Mouse (Mus musculus) bone marrow macrophage, adult 2 months (primary cell): ENCODE measurements around the gene Atf2.

Source experiments
- CTCF ChIP-seq: IDR thresholded peaks from 2 replicates; pipeline ENCODE4 v1.5.1; 2012; ENCODE audit warnings: low read depth, mild to moderate bottlenecking, low read length, moderate library complexity
- POLR2A ChIP-seq: IDR thresholded peaks from 2 replicates; pipeline ENCODE4 v1.6.1; 2012; ENCODE audit warnings: mild to moderate bottlenecking, low read depth, low read length, borderline replicate concordance

DNA sequence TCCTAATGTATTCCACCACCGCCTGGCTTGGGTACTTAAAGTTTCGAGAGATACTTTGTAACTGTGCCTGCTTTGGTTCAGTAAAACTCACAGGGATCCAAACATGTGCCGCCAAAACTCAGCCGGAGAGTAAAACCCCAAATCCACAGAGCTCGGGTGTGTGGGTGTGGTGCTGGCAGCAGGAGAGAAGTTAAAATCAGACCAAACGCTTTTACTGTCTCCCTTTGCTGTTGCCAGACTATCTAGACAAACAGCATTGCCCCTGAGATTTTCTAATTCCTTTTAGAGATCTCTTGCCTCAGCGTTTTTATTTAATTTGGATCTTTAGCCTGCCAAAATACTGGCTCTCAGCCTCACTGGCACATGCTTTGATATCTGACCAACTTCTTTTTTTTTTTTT lies 27.2 kb upstream of the Atf2 start:
- TF ChIP-seq POLR2A (no peak), CTCF (no peak)
